Mouse (Mus musculus) left cerebral cortex, adult 9 months (tissue): ENCODE measurements around the gene Farp1.

ENCODE experiments used
- DNase-seq, 2 experiments: peaks; one replicate each; pipeline ENCODE4 v3.0.0; 2022; ENCODE audit warnings: low spot score in 2 of 2

Gene Farp1

GRCm38 (mm10) chr14:121261229-121261879 lies 226.4 kb downstream of the Farp1 start:
- no peak for DNase-seq

DNA sequence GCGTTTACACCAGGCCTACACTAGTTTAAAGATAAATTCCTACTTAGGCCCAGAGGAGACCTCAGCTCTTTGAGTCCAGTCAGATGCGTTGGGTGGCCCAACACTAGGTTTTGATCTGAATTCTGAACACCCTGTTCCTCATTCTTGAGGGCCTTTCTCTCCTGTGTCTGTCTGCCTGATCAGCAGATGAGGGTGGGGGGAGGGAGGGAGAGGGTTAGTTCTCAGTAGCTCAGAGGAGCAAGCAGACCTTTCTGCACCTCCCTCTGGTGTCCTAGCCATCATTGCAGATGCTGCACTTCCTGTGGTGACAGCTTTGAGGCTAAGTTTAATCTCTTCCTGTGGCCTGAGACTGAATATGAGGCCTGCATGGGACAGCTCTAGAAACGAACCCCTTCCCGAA lies 227.6 kb downstream of the Farp1 start:
- no peak for DNase-seq

DNA sequence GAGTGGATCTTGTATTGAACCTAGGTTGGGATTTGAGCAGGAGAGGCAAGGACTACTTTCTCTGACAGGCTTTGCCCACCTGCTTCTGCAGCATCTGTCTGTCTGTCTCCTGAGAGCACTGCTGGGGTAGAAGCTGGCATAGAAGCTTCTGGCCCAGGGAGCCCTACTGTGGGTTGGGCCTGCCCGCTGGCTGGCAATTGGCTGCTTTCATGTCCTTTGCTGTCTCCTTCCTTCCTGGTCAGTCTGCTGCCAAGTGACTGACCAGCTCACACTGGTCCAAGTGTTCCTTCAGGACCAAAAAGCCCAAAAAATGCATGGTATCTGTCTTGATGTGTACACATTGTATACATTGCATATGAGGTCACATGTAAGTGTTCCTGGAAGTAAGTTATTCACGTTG lies 228.9 kb downstream of the Farp1 start:
- DNase-seq, result no peak

GRCm38 (mm10) chr14:121264453-121264852 lies 229.5 kb downstream of the Farp1 start:
- DNase-seq, result no peak

DNA sequence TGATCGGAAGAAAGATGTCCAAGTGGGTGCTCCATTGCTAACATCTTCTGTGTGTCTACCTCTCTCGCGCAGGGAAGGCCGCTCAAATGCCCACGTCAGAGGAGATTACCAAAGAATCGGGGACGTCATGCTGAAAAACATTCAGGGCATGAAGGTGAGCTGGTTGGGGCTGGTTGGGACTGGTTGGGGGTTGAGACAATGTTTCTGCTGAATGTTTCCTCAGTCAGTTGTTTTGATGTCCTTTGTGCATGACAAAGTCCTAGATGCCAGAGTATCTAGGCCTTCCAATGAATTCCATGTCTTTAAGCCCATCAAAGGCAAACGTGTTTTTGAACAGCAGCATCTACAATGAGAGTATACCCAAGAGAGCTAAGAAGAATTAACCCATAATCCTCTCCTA lies 232.8 kb downstream of the Farp1 start:
- no peak for DNase-seq

DNA sequence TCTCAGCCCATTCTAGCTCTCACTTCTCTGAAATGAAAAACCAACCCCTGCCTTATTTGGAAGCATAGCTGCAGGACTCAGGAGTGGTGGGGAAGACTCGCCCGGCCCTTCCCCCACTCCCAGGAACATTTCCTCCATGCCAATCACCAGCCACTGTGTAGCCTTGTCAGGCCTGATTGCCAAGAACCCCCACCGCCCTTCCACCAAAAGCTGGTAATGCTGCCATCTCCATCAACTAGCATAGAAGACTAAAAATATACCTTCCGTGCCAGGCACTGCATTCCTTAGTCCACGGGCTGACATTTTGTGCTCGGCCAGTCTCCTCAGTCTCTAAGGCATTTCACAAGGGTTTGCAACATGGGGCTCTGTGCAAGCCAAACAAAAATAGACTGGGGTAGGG lies 235.5 kb downstream of the Farp1 start:
- DNase-seq, result no peak

DNA sequence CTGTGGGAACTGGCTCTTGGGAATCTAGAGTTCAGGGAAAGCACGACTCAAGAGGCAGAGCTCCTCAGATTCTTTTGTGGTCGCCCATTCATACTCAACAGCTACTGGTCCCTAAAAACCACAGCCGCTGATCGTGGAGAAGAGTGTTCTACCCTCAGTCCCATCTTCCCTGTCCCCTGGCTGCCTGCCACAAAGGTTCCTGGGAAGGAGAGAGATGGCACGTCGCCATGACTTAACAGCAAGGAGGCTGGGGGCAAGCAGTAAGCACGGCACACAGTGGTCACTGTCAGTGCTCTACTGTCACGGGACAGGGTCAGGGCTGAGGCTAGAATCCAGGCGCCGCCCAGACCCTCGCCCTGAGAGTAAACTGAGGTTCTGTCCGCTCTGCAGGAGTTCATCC lies 240.0 kb downstream of the Farp1 start:
- no peak for DNase-seq

DNA sequence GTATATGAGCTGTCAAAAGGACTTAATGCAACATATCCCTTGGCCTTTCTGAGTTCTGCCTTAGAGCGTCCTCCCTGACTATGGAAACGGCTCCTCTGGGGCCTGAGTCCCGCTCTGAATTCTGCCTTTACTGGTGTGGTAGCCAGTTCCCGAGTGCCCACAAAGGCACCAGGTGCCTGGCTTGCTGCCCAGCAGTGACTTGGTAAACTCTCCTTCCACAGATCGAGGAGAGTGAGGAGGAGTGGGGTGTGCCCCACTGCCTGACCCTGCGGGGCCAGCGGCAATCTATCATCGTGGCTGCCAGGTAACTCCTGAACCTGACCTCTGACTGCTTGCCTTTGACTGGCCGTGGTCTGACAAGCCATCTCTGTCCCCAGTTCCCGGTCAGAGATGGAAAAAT lies 241.0 kb downstream of the Farp1 start:
- DNase-seq, result no peak

DNA sequence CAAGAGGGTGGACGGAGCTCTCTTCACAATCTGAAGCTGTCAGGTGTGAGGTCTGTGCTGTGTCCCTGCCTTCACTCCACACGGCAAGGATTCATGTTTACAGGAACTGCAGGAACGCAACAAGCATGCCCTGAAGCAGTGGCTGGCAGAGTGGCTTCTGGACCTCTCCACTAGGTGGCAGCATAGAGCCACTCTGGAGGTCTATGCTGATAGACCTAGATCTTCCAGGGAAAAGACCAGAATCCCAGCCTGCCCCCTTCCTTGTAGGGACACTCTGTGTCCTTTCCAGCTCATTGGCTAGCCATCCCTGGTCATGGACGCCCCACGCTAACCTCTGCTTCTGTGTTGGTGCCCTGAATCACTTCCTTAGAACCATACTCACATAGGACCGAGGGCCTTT lies 244.1 kb downstream of the Farp1 start:
- DNase-seq, result peak in 1 of 2 experiments; percentile 84

GRCm38 (mm10) chr14:121280601-121281335 lies 245.8 kb downstream of the Farp1 start:
- DNase-seq, result no peak

DNA sequence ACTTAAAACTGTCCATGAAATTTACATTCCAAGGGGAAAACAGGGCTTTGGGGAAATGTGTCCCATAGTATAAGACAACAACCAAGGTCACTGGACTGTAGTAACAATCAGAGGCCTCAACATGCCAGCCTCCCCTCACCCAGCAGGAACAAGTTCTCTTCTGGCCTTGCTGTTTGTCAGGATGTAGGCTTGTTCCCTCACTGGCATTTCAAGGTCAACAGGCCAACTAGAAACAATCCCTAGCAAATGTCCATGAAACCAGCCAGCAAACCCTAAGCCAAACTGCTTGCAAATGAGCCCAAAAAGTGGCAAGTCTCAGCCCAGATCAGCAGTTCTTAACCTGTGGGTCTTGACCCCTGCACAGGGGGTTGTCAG lies 246.3 kb downstream of the Farp1 start:
- DNase-seq, result no peak

GRCm38 (mm10) chr14:121285379-121286120 lies 250.6 kb downstream of the Farp1 start:
- DNase-seq, result no peak

- DNase-seq, result no peak
Observed at GRCm38 (mm10) chr14:121291881-121292280, 256.9 kb downstream of the Farp1 start.

DNA sequence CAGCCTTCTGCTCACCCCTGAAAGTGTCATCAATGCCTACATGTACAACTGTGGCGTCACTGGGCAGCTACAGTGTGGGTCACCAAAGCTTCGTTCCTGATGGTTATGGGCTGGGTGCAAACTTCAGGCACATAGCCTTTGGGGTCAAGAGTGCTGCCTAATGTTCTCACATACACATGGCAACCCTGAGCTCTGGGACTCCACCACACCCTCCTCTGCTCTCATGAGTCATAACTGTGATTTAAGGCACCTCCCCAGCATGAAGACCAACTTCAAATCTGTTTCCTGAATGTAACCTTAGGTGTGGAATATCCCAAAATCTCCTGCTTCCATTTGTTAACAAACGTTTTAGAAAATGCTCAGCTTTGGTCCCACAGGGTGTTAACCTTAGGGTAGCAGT lies 257.4 kb downstream of the Farp1 start:
- DNase-seq, result no peak

- DNase-seq, result no peak
Observed at GRCm38 (mm10) chr14:121294484-121294883, 259.5 kb downstream of the Farp1 start.

GRCm38 (mm10) chr14:121297103-121297502 lies 262.1 kb downstream of the Farp1 start:
- DNase-seq, result no peak

DNA sequence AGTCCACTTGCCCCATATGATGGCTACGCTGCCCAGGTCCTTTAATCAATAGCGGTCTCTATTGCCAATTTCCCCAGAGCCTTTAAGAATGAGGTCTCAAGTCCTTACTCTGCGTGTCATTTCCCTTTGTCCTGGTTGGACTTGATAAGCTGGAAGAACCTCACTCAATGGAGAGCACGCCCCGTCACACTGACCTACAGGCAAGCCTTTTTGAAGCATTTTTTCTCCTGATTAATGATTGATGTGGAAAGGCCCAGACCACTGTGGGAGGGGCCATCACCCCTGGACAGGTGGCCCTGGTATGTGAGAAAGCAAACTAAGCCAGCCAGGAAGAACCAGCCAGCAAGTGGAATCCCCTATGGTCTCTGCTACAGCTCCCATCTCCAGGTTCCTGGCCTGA lies 263.5 kb downstream of the Farp1 start:
- no peak for DNase-seq

DNA sequence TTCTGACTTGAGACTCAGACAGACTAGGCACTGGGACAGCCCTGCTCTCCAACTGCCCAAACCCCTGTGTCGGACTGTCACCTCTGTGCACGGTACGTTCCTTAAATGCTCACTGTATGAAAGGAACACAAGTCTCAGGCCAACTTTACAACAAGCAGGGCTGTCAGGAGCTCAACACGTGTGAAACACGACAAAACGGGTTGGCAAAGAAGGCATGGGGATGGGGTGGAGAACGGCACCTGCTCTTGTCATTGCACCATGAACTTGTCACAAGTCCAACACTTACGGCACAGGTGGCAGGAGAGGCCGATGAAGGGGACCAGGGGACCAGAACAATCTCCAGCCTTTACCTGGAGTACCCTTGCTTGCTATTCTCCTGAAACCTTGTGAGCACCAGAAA lies 264.1 kb downstream of the Farp1 start:
- DNase-seq, result no peak

- DNase-seq, result no peak
Observed at GRCm38 (mm10) chr14:121304523-121304922, 269.5 kb downstream of the Farp1 start.

DNA sequence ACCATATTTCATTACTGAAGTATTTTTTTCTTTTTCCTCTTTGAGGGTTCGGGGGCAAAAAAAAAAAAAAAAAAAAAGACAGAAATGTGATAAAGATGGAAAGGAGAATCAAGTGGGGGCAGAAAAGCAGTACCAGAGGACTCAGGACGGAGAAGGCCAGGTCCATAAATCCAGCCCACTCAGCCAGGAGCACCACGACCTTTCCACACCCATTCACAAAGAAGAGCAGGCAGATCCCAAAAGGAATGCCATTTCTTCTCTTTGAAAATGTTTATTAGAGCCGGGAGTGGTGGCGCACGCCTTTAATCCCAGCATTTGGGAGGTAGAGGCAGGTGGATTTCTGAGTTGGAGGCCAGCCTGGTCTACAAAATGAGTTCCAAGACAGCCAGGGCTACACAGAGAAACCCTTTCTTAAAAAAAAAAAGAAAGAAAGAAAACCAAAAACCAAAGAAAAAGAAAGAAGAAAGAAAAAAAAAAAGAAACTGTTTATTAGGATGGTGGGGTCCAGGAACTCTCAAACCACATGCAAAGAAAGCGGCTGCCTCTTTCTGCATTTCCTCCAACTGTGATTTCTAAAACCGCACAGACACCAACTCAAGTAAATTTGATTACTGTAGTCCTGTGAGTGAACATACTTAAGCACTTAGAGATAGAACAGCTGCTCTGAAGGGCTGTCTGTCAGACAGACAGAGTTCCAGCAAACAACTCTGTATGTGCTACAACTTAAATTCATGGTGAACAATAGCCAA lies 270.5 kb downstream of the Farp1 start:
- DNase-seq, result no peak

GRCm38 (mm10) chr14:121309909-121310308 lies 274.9 kb downstream of the Farp1 start:
- DNase-seq, result no peak
